ENCODE assay signal across 31 mouse cellular contexts in the genomic region with DNA sequence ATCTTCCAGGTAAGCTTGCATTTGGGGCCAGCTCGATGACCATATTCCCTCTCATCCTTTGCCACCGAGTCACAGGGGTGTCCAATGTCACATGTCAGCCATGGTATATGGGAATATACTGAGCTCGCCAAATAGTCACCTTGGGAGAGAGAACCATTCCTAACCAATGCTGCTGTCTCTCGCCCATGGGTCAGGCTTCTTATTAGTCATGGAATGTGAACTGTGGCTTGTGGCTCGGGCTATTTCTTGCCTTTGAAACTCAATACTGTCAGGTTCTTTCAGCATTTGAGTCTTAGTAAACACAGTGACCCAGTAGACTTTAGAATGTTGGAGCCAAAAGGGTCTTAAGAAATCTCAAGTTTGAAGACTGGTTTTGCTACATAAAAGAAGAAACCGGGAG. TPM values are rescaled to one million over a fixed set of nuclear protein-coding genes. Genes with fewer than 3 reads are reported as not detected.
DNase-seq lines count a peak whose midpoint lies in the region; ATAC-seq lines count a peak whose summit lies in the region.
"Had no signal": no experiment of that assay in that cellular context is flagged by ENCODE, and none has a peak within 500 bp of the region (broad histone marks: within the 10 kb centered on the region; RNA-seq: fewer than 3 reads in every experiment).

No protein-coding gene starts in this region.

- intact Hi-C loops in heart, postnatal 14 days (cut with DNase I), result no loop called here

- ATAC-seq in heart, embryonic 14.5 days (ENCODE audit: insufficient number of reproducible peaks, insufficient read depth, low FRiP score, low read depth), result no peak
- ATAC-seq: forebrain, embryonic 15.5 days; hindbrain, postnatal 0 days; intestine, embryonic 15.5 days; midbrain, embryonic 15.5 days had no signal

- no peaks in the 10 kb centered on the region for H3K27me3 ChIP-seq in heart, embryonic 14.5 days (ENCODE audit: control insufficient read depth, insufficient read depth, low read length)
- H3K27me3 ChIP-seq: forebrain, embryonic 15.5 days; heart, embryonic 13.5 days; hindbrain, embryonic 12.5 days; intestine, embryonic 15.5 days; limb, embryonic 12.5 days; liver, embryonic 15.5 days; midbrain, embryonic 15.5 days had no signal

- WGBS in heart, embryonic 14.5 days, result 93% methylated on average over 6 of the region's 6 CpGs

- peaks cover 8 to 18% of the 10 kb centered on the region in 2 experiments; a peak in 3 of 4 replicates for H3K4me1 ChIP-seq in heart, embryonic 14.5 days (ENCODE audit: control insufficient read depth in 2 of 2, insufficient read depth in 2 of 2, low read length in 2 of 2)
- H3K4me1 ChIP-seq: hindbrain, embryonic 12.5 days; intestine, embryonic 15.5 days; limb, embryonic 12.5 days; liver, embryonic 15.5 days; midbrain, embryonic 15.5 days had no signal

- H3K4me3 ChIP-seq in heart, embryonic 14.5 days (ENCODE audit: control insufficient read depth in 1 of 2, insufficient read depth in 1 of 2, low read depth in 1 of 2, low read length in 2 of 2), result no peak overlapping the region
- H3K4me3 ChIP-seq: forebrain, embryonic 15.5 days; heart, embryonic 13.5 days; hindbrain, embryonic 12.5 days; intestine, embryonic 15.5 days; layer of hippocampus, adult 2 months; left cerebral cortex, adult 2 months; limb, embryonic 12.5 days; liver, embryonic 15.5 days; midbrain, embryonic 15.5 days had no signal

- no peak overlapping the region for H3K27ac ChIP-seq in heart, embryonic 14.5 days (replicated peaks in 1 of 2; ENCODE audit: control insufficient read depth in 1 of 2, insufficient read depth in 1 of 2, low read depth in 2 of 2, low read length in 2 of 2)
- H3K27ac ChIP-seq: forebrain, embryonic 15.5 days; hindbrain, embryonic 12.5 days; hindbrain, postnatal 0 days; intestine, embryonic 15.5 days; layer of hippocampus, adult 2 months; left cerebral cortex, adult 2 months; limb, embryonic 12.5 days; liver, embryonic 15.5 days; midbrain, embryonic 15.5 days had no signal

- H3K36me3 ChIP-seq in heart, embryonic 14.5 days (ENCODE audit: control insufficient read depth, insufficient read depth, low read length), result peaks cover 35% of the 10 kb centered on the region
- H3K36me3 ChIP-seq: intestine, embryonic 15.5 days; liver, embryonic 15.5 days had no signal

- DNase-seq in gastrocnemius, adult 18-20 months (ENCODE audit: low spot score), result peak; percentile 60
- DNase-seq in gastrocnemius, postnatal 4 days (ENCODE audit: low spot score in 2 of 2), result no peak
- DNase-seq in heart, postnatal 14 days, result no peak
- peak; percentile 42 for DNase-seq in NIH3T3 (ENCODE audit: low read depth)
- peak; percentile 52 for DNase-seq in skeletal muscle tissue, adult 2 months (ENCODE audit: low read depth, low spot score)
- no peak for DNase-seq in cerebellum, adult 11 months
- DNase-seq: adrenal gland, adult 2 months; adrenal gland, postnatal 36 days; cerebellum, adult 2 months; cerebellum, postnatal 14 days; kidney, adult 2 months; kidney, postnatal 36 days; lung, embryonic 14.5 days; lung, postnatal 14 days; right cerebral cortex, postnatal 25 days; spleen, adult 18-20 months; thymus, postnatal 14 days had no signal

- no peak overlapping the region for H3K9ac ChIP-seq in heart, embryonic 14.5 days (ENCODE audit: low read length)
- H3K9ac ChIP-seq: forebrain, embryonic 15.5 days; heart, embryonic 13.5 days; hindbrain, embryonic 12.5 days; intestine, embryonic 15.5 days; limb, embryonic 12.5 days; liver, embryonic 15.5 days; lung, embryonic 14.5 days; midbrain, embryonic 15.5 days had no signal

- peak overlapping the region; percentile 25; the same call in 1 of the 2 replicates for H3K4me2 ChIP-seq in heart, embryonic 14.5 days (ENCODE audit: low read length)
- H3K4me2 ChIP-seq: forebrain, embryonic 15.5 days; heart, embryonic 13.5 days; hindbrain, embryonic 12.5 days; intestine, embryonic 15.5 days; limb, embryonic 12.5 days; liver, embryonic 15.5 days; lung, embryonic 14.5 days; midbrain, embryonic 15.5 days had no signal

- no peaks in the 10 kb centered on the region for H3K9me3 ChIP-seq in heart, embryonic 14.5 days (ENCODE audit: control insufficient read depth, low read length)
- H3K9me3 ChIP-seq: forebrain, embryonic 15.5 days; heart, embryonic 13.5 days; hindbrain, embryonic 12.5 days; intestine, embryonic 15.5 days; limb, embryonic 12.5 days; liver, embryonic 15.5 days; midbrain, embryonic 15.5 days had no signal

RNA-seq across cellular contexts. Expression of gene Cavin4, which starts 0.7 kb away (rescaled TPM):
- 100 to 1,000 TPM; 118 to 136 TPM for total RNA-seq in gastrocnemius, adult 18-20 months (2021)
- total RNA-seq in gastrocnemius, postnatal 4 days (2021), result 100 to 1,000 TPM; 201 to 210 TPM
- 8.9 and 9.0 TPM in 2 replicates for polyA plus RNA-seq in heart, embryonic 14.5 days (2014; fragmentation: Nextera tagmentation; extraction: Ambion mirVana)
- total RNA-seq in heart, postnatal 14 days (2021), result 10 to 100 TPM; 72.1 to 85.4 TPM
- total RNA-seq: liver, adult 2 months; MEL; neutrophil, adult 5-6 weeks had no signal
- polyA plus RNA-seq: adrenal gland, adult 2 months; liver, adult 2 months had no signal

Comparison
In these comparisons a context has a peak if more than half of its experiments do, and no peak if none do; other contexts are left out.
1. DNase-seq: peak in gastrocnemius, adult 18-20 months (single experiment), NIH3T3 (single experiment) and skeletal muscle tissue, adult 2 months (single experiment); none in gastrocnemius, postnatal 4 days (0 of 2), heart, postnatal 14 days (0 of 2) and cerebellum, adult 11 months (single experiment).